Mouse (Mus musculus): ENCODE data around the gene Fancc. TPM values are rescaled to one million over a fixed set of nuclear protein-coding genes. Genes with fewer than 3 reads are reported as not detected.
A peak's percentile ranks its signal among the peaks of the same experiment; 100 is the strongest.

Gene Fancc
- polyA plus RNA-seq, 1 experiment, result 14.7 TPM

DNA sequence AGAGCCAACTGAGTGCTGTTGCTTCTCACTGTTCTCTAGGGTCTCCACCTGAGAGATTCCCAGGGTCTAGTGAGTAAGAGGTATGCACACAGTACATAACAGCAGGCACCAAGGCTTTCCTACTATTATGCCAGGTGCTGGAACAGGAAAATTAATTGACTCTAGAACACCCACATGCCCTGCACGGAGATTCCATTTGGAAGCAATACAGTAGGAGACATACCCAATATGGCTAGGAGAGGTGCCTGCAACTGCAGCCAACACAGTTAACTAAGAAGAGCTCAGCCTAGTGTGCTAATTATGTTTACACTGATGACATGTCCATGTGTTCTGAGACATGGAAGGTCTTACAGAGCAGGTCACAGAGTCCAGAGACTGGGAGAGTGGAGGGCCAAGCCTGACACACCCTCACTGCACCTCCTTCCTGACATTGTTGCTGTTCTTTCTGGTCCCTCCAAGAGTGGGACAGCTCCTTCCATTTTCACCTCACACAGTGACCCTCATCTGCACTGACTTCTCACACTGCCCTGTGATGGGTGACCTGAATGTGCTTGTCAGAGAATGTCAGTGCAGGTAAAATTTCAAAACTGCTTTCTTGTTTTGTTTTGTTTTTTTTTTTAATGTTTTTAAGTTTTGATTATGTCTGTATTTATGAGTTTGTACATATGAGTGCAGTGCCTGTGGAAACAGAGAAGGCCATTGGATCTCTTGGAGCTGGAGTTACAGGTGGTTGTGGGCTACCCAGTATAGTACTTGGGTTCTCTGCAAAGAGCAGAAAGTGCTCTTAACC is 234.7 kb downstream of the Fancc start:
- peak overlapping the region; percentile 72 for H3K27ac ChIP-seq (ENCODE audit: control insufficient read depth, insufficient read depth, low read length)

DNA sequence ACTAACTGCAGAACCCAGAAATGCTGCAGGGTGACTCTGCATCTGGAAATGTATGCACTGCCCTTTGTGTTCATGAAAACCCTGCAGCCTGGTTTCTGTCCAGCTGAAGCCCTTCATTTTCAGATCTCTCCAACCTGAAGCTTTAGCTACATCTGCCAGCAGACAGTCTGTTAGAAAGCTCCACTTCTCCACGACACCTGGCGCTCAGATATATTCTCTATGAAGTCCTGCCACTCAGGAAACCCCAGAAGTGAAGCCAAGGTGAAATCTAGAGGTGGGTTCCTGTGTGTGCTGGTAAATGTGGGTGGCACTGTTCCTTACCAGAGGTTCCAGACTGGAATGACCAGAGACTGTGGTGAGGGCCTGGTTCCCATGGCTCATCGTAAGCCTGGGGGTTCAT is 235.4 kb downstream of the Fancc start:
- 10% methylated on average over 3 of the region's 3 CpGs for WGBS
- H3K4me1 ChIP-seq (replicated peaks; ENCODE audit: control insufficient read depth, insufficient read depth, low read length), result peaks cover 44% of the 10 kb centered on the region
- peak overlapping the region; percentile 72 for H3K27ac ChIP-seq (ENCODE audit: control insufficient read depth, insufficient read depth, low read length)
- no peak overlapping the region for H3K4me3 ChIP-seq (ENCODE audit: control insufficient read depth, insufficient read depth, low read length)
- H3K27me3 ChIP-seq (ENCODE audit: control insufficient read depth, insufficient read depth, low read length), result no peaks in the 10 kb centered on the region
- no peaks in the 10 kb centered on the region for H3K36me3 ChIP-seq (ENCODE audit: control insufficient read depth, insufficient read depth, low read length)
- peak; percentile 46 for DNase-seq
- TF ChIP-seq POLR2A (IDR thresholded peaks at IDR 0.05; ENCODE audit: control insufficient read depth, extremely low read depth, insufficient read depth, low read length, poor library complexity) (no peak), CTCF (IDR thresholded peaks at IDR 0.05; ENCODE audit: borderline replicate concordance, control insufficient read depth, extremely low read depth, insufficient read depth, low read length, poor library complexity) (no peak)

More for the DNA sequence above, 234.7 kb downstream of the Fancc start:
- Histone ChIP-seq H3K36me3 (ENCODE audit: control insufficient read depth, insufficient read depth, low read length) (no peaks in the 10 kb centered on the region), H3K4me1 (replicated peaks; ENCODE audit: control insufficient read depth, insufficient read depth, low read length) (peaks cover 44% of the 10 kb centered on the region), H3K4me3 (ENCODE audit: control insufficient read depth, insufficient read depth, low read length) (no peak overlapping the region), H3K27me3 (ENCODE audit: control insufficient read depth, insufficient read depth, low read length) (no peaks in the 10 kb centered on the region)
- 90% methylated on average over 1 of the region's 1 CpGs for WGBS
- no peak for DNase-seq
- no peak for TF ChIP-seq CTCF (IDR thresholded peaks at IDR 0.05; ENCODE audit: borderline replicate concordance, control insufficient read depth, extremely low read depth, insufficient read depth, low read length, poor library complexity)
- no peak for TF ChIP-seq POLR2A (IDR thresholded peaks at IDR 0.05; ENCODE audit: control insufficient read depth, extremely low read depth, insufficient read depth, low read length, poor library complexity)

DNA sequence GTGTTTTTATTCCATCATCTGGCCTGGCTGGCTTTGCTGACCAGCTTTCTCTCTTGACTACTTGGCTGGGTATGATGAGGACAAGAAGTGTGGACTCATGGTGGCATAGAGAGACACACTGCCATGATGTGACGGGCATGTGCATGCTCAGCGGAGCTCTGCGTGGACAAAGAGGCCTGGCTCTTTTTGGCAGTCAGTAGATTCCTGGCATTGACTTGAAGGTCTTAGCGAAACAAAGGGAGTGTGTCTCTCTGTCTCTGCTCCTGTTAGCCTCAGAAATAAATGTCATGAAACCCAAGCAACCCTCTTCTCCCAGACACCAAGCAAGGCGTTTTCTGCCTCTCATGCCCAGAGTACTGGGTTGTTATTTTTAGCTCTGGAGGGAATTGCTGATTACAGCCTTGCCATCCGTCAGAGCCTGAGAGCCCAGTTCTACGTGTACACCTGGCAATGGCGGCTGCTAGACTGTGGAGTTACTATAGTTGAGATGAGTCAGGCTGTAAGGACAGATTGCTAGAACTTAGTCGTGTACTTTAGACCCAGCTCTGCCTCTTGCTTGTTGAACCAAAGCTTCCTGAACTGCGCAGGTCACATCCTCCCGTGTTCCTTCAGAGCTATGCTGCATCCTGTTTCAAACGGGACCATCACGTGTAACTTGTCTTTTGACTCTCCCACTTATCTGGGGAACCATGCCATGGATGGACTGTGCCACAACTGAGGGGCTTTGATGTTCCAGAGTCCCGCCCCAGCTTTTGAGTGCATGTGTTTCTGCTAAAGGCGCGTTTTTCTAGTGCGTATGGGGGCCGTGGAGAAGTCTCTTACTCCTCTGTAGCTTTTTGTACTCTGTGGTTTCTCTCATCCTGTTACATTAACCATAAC is 236.1 kb downstream of the Fancc start:
- 23% methylated on average over 18 of the region's 18 CpGs for WGBS
- TF ChIP-seq CTCF (IDR thresholded peaks at IDR 0.05; ENCODE audit: borderline replicate concordance, control insufficient read depth, extremely low read depth, insufficient read depth, low read length, poor library complexity), result no peak
- no peak for TF ChIP-seq POLR2A (IDR thresholded peaks at IDR 0.05; ENCODE audit: control insufficient read depth, extremely low read depth, insufficient read depth, low read length, poor library complexity)
- no peaks in the 10 kb centered on the region for H3K36me3 ChIP-seq (ENCODE audit: control insufficient read depth, insufficient read depth, low read length)
- peak overlapping the region; percentile 8 for H3K4me3 ChIP-seq (ENCODE audit: control insufficient read depth, insufficient read depth, low read length)
- peak; percentile 68 for DNase-seq
- H3K27ac ChIP-seq (ENCODE audit: control insufficient read depth, insufficient read depth, low read length), result peak overlapping the region; percentile 72
- no peaks in the 10 kb centered on the region for H3K27me3 ChIP-seq (ENCODE audit: control insufficient read depth, insufficient read depth, low read length)
- H3K4me1 ChIP-seq (replicated peaks; ENCODE audit: control insufficient read depth, insufficient read depth, low read length), result peaks cover 46% of the 10 kb centered on the region

DNA sequence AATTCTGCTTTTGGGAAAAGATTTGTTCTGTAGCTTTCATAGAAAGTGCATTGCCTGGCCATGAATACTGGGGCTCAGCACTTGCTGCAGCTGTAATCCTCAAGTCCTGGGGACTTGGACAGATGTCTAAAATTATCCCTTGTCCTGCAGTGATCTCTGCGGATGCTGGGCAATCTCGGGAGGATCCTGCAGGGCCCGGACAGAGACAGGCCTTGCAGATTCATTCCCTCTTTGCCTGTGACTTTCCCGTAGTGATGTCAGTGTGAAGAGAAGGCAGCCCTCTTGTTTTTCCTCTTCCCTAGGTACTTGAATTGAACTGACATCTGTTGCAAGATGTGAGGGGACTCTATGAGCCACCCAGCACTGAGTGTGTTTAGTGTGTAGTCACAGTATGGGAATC is 236.9 kb downstream of the Fancc start:
- H3K4me1 ChIP-seq (replicated peaks; ENCODE audit: control insufficient read depth, insufficient read depth, low read length), result peaks cover 47% of the 10 kb centered on the region
- H3K27me3 ChIP-seq (ENCODE audit: control insufficient read depth, insufficient read depth, low read length), result no peaks in the 10 kb centered on the region
- no peak for TF ChIP-seq CTCF (IDR thresholded peaks at IDR 0.05; ENCODE audit: borderline replicate concordance, control insufficient read depth, extremely low read depth, insufficient read depth, low read length, poor library complexity)
- TF ChIP-seq POLR2A (IDR thresholded peaks at IDR 0.05; ENCODE audit: control insufficient read depth, extremely low read depth, insufficient read depth, low read length, poor library complexity), result no peak
- 92% methylated on average over 4 of the region's 4 CpGs for WGBS
- H3K27ac ChIP-seq (ENCODE audit: control insufficient read depth, insufficient read depth, low read length), result no peak overlapping the region
- H3K4me3 ChIP-seq (ENCODE audit: control insufficient read depth, insufficient read depth, low read length), result no peak overlapping the region
- H3K36me3 ChIP-seq (ENCODE audit: control insufficient read depth, insufficient read depth, low read length), result no peaks in the 10 kb centered on the region
- DNase-seq, result no peak

DNA sequence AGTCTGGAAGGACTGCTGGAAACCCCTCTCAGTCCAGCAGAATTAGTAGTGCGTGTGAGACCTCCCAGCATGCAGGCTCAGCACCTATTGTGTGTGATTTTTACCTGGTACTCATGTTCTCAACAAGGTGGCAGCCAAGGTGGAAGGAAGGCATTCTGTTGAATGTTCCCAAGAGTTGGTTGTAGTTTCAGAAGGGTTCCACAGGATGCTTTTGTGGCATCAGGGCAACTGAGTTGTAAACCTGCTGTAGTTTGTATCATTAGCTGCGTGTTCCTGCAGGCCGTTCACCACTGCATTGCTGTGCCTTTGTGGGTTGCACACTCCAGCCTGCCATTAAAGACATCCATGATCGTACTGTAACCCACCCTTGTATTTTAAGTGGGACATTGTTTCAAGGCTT is 238.4 kb downstream of the Fancc start:
- no peak for DNase-seq
- peaks cover 41% of the 10 kb centered on the region for H3K4me1 ChIP-seq (replicated peaks; ENCODE audit: control insufficient read depth, insufficient read depth, low read length)
- H3K4me3 ChIP-seq (ENCODE audit: control insufficient read depth, insufficient read depth, low read length), result no peak overlapping the region
- 92% methylated on average over 4 of the region's 4 CpGs for WGBS
- H3K27me3 ChIP-seq (ENCODE audit: control insufficient read depth, insufficient read depth, low read length), result no peaks in the 10 kb centered on the region
- H3K27ac ChIP-seq (ENCODE audit: control insufficient read depth, insufficient read depth, low read length), result no peak overlapping the region
- no peaks in the 10 kb centered on the region for H3K36me3 ChIP-seq (ENCODE audit: control insufficient read depth, insufficient read depth, low read length)
- TF ChIP-seq CTCF (IDR thresholded peaks at IDR 0.05; ENCODE audit: borderline replicate concordance, control insufficient read depth, extremely low read depth, insufficient read depth, low read length, poor library complexity) (no peak), POLR2A (IDR thresholded peaks at IDR 0.05; ENCODE audit: control insufficient read depth, extremely low read depth, insufficient read depth, low read length, poor library complexity) (no peak)

DNA sequence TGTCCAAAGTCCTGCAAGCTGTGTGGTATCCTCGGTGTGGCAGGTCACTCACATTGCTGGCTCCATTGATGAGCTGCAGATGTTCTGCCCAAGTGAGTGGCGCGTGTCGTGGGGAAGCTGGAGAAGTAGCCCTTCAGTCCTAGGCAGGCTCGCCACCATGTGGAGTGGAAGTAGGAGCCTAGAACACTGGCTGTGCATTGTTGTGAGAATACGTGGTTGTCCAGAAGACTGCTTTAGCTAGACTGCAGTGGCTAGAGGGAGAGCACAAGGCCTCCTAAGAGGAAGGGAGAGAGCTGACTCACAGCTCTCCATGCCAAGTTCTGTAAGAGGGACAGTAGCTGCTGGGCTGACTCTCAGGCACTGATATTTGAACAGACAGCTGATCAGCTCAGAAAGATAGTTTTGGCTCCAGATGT is 238.9 kb downstream of the Fancc start:
- Histone ChIP-seq H3K27me3 (ENCODE audit: control insufficient read depth, insufficient read depth, low read length) (no peaks in the 10 kb centered on the region), H3K4me1 (replicated peaks; ENCODE audit: control insufficient read depth, insufficient read depth, low read length) (peaks cover 37% of the 10 kb centered on the region), H3K4me3 (ENCODE audit: control insufficient read depth, insufficient read depth, low read length) (no peak overlapping the region), H3K36me3 (ENCODE audit: control insufficient read depth, insufficient read depth, low read length) (no peaks in the 10 kb centered on the region), H3K27ac (ENCODE audit: control insufficient read depth, insufficient read depth, low read length) (no peak overlapping the region)
- WGBS, result 88% methylated on average over 6 of the region's 6 CpGs
- DNase-seq, result no peak
- no peak for TF ChIP-seq POLR2A (IDR thresholded peaks at IDR 0.05; ENCODE audit: control insufficient read depth, extremely low read depth, insufficient read depth, low read length, poor library complexity)
- TF ChIP-seq CTCF (IDR thresholded peaks at IDR 0.05; ENCODE audit: borderline replicate concordance, control insufficient read depth, extremely low read depth, insufficient read depth, low read length, poor library complexity), result no peak
